Mouse (Mus musculus): Measurements from ENCODE around the gene Slc8a3.

DNA sequence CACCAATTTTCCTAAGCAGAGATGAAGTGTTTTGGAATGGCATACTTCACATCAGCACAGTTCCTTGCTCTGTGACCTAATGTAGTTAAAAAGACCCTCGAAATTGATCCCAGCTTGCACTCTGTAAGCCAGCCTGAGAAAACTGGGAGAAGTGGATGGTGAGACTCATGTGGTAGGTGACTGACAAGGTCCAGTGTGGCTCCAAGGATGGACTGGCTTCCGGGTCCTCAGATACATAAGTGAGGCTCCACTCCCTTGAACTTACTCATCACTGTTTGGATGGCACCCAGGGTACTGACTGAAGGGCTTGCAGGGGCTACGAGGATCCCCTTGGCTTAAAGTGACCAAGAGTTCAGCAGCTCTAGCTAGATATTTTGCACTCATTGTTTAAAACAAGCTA, 169.4 kb downstream of the Slc8a3 start:
- TF ChIP-seq POLR2A (IDR thresholded peaks at IDR 0.05; ENCODE audit: insufficient read length, low read depth) (no peak), TCF12 (IDR thresholded peaks at IDR 0.05; ENCODE audit: insufficient read depth, poor library complexity, severe bottlenecking) (no peak), POLR2AphosphoS2 (IDR thresholded peaks at IDR 0.05; ENCODE audit: insufficient read length, low read depth) (no peak), REST (IDR thresholded peaks at IDR 0.05; ENCODE audit: insufficient read depth, insufficient read length) (no peak)
